Mouse (Mus musculus) brown adipose tissue, adult 24 weeks (tissue): ENCODE data around the gene Inafm1. TPM values are rescaled to one million over a fixed set of nuclear protein-coding genes. Genes with fewer than 3 reads are reported as not detected.

Source experiments
- H3K27ac ChIP-seq: fragments of 200-500 bp; replicated peaks from 2 replicates; pipeline ENCODE4 v1.5.1; 2012; ENCODE audit warnings: low read depth, mild to moderate bottlenecking, low read length
- H3K4me1 ChIP-seq: fragments of 200-500 bp; 2 replicates; pipeline ENCODE4 v1.6.1; 2012; ENCODE audit warnings: low read length, mixed read lengths; ENCODE audit not compliant: control insufficient read depth, insufficient read depth, insufficient read length
- H3K4me3 ChIP-seq: fragments of 200-500 bp; 2 replicates; pipeline ENCODE4 v1.5.1; 2012; ENCODE audit warnings: low read depth, mild to moderate bottlenecking, low read length, moderate library complexity; ENCODE audit not compliant: insufficient read depth
- polyA plus RNA-seq: library from polyadenylated mRNA; stranded (reverse); fragments of >200 nt; gene quantifications from 2 replicates; pipeline ENCODE4 v1.2.4, GENCODE M21; 2012; ENCODE audit not compliant: missing spikeins, insufficient read depth, insufficient read length

Inafm1 gene
- 16.0 and 17.2 TPM in 2 replicates for polyA plus RNA-seq

GRCm38 (mm10) chr7:16273081-16273765, at the start of gene Inafm1:
Inafm1 (minus strand) TSS chr7:16273617.
- Histone ChIP-seq H3K4me3 (peak within 1 kb of the TSS; percentile 77), H3K4me1 (peaks cover 13% of the 10 kb centered on the region), H3K27ac (peak within 1 kb of the TSS; percentile 49)

GRCm38 (mm10) chr7:16320479-16320878, 47.1 kb upstream of the Inafm1 start:
- H3K27ac ChIP-seq, result no peak overlapping the region
- no peak overlapping the region for H3K4me3 ChIP-seq
- H3K4me1 ChIP-seq, result peaks cover 4% of the 10 kb centered on the region; the same call in 1 of the 2 replicates

GRCm38 (mm10) chr7:16319216-16319615, 45.8 kb upstream of the Inafm1 start:
- no peak overlapping the region for H3K27ac ChIP-seq

GRCm38 (mm10) chr7:16317094-16317493, 43.7 kb upstream of the Inafm1 start:
- Histone ChIP-seq H3K4me3 (no peak overlapping the region), H3K4me1 (peaks cover 5% of the 10 kb centered on the region; the same call in 1 of the 2 replicates), H3K27ac (no peak overlapping the region)

More at GRCm38 (mm10) chr7:16319216-16319615, 45.8 kb upstream of the Inafm1 start:
- Histone ChIP-seq H3K4me1 (peaks cover 5% of the 10 kb centered on the region; the same call in 1 of the 2 replicates), H3K4me3 (no peak overlapping the region)

GRCm38 (mm10) chr7:16315222-16315759, 41.9 kb upstream of the Inafm1 start:
- Histone ChIP-seq H3K4me1 (peaks cover 4% of the 10 kb centered on the region; the same call in 1 of the 2 replicates), H3K4me3 (no peak overlapping the region), H3K27ac (0 out of 2 replicates have a peak overlapping the region, but pooled peaks have one; percentile 40)

GRCm38 (mm10) chr7:16314221-16314775, 40.9 kb upstream of the Inafm1 start:
- peak overlapping the region; percentile 58 for H3K4me3 ChIP-seq
- H3K27ac ChIP-seq, result peak overlapping the region; percentile 65
- H3K4me1 ChIP-seq, result peaks cover 4% of the 10 kb centered on the region; the same call in 1 of the 2 replicates

GRCm38 (mm10) chr7:16313481-16314220, 40.2 kb upstream of the Inafm1 start:
- Histone ChIP-seq H3K4me1 (peaks cover 4% of the 10 kb centered on the region; the same call in 1 of the 2 replicates), H3K4me3 (peak overlapping the region; percentile 61), H3K27ac (peak overlapping the region; percentile 94)

GRCm38 (mm10) chr7:16312672-16313311, 39.4 kb upstream of the Inafm1 start:
- Histone ChIP-seq H3K27ac (peak overlapping the region; percentile 94), H3K4me1 (peaks cover 4% of the 10 kb centered on the region; the same call in 1 of the 2 replicates), H3K4me3 (peak overlapping the region; percentile 61)

GRCm38 (mm10) chr7:16312011-16312671, 38.7 kb upstream of the Inafm1 start:
- Histone ChIP-seq H3K4me3 (peak overlapping the region; percentile 61), H3K27ac (peak overlapping the region; percentile 94), H3K4me1 (peaks cover 4% of the 10 kb centered on the region; the same call in 1 of the 2 replicates)

GRCm38 (mm10) chr7:16311453-16312004, 38.1 kb upstream of the Inafm1 start:
- peak overlapping the region; percentile 61 for H3K4me3 ChIP-seq
- peak overlapping the region; percentile 94 for H3K27ac ChIP-seq
- peaks cover 4% of the 10 kb centered on the region; the same call in 1 of the 2 replicates for H3K4me1 ChIP-seq

- peak overlapping the region; percentile 94 for H3K27ac ChIP-seq
- H3K4me1 ChIP-seq, result peaks cover 4% of the 10 kb centered on the region; the same call in 1 of the 2 replicates
- peak overlapping the region; percentile 61 for H3K4me3 ChIP-seq
These were observed 37.4 kb upstream of the Inafm1 start for GRCm38 (mm10) chr7:16310521-16311452.

- Histone ChIP-seq H3K27ac (peak overlapping the region; percentile 45), H3K4me1 (no peaks in the 10 kb centered on the region), H3K4me3 (peak overlapping the region; percentile 96)
These were observed 36.7 kb upstream of the Inafm1 start for GRCm38 (mm10) chr7:16310020-16310520.
